Mouse (Mus musculus) cerebellum, adult 9-10 months (tissue): ENCODE data around the gene Ak3.

Experiments
- DNase-seq: peaks from one replicate; pipeline ENCODE4 v3.0.0; 2022

The Ak3 gene

GRCm38 (mm10) chr19:28991391-28991790 is 56.4 kb downstream of the Ak3 start:
- DNase-seq: no peak

- DNase-seq: no peak
These were observed 57.1 kb downstream of the Ak3 start for GRCm38 (mm10) chr19:28990590-28991221.

- DNase-seq: peak; percentile 97
These were observed 57.6 kb downstream of the Ak3 start, which contains the start of gene Cdc37l1 for GRCm38 (mm10) chr19:28990194-28990589. Gene Cdc37l1 (plus strand): TSS chr19:28990352.

GRCm38 (mm10) chr19:28989515-28989914 is 58.2 kb downstream of the Ak3 start:
- DNase-seq: peak; percentile 33

GRCm38 (mm10) chr19:28982617-28983016 is 65.1 kb downstream of the Ak3 start:
- no peak for DNase-seq

- peak; percentile 69 for DNase-seq
These were observed 72.7 kb downstream of the Ak3 start for GRCm38 (mm10) chr19:28974862-28975611.
